Mouse (Mus musculus): ENCODE measurements around the gene Ankrd17.

- TF ChIP-seq KAT2A (conservative IDR thresholded peaks at IDR 0.05; ENCODE audit: low read depth, low read length) (no peak), CTCF (IDR thresholded peaks at IDR 0.05 in 2 of 3, conservative IDR thresholded peaks at IDR 0.05 in 1 of 3; ENCODE audit: control insufficient read depth in 1 of 3, insufficient read depth in 1 of 3, low read depth in 2 of 3, low read length in 3 of 3, poor library complexity in 1 of 3, severe bottlenecking in 1 of 3) (no peak), UBTF (IDR thresholded peaks at IDR 0.05; ENCODE audit: borderline replicate concordance, insufficient read depth, low read depth, low read length) (no peak), POLR2A (IDR thresholded peaks at IDR 0.05; ENCODE audit: control insufficient read depth in 1 of 2, insufficient read depth in 1 of 2, low read depth in 1 of 2, low read length in 2 of 2, poor library complexity in 1 of 2) (no peak), RAD21 (IDR thresholded peaks at IDR 0.05; ENCODE audit: low read depth, low read length) (no peak), RCOR1 (IDR thresholded peaks at IDR 0.05; ENCODE audit: low read depth, low read length) (no peak), TBP (IDR thresholded peaks at IDR 0.05; ENCODE audit: low read depth, low read length) (no peak), TCF12 (IDR thresholded peaks at IDR 0.05; ENCODE audit: low read depth, low read length) (no peak), CHD1 (IDR thresholded peaks at IDR 0.05; ENCODE audit: low read depth, low read length) (no peak), MAX (IDR thresholded peaks at IDR 0.05; ENCODE audit: low read length) (no peak), NRF1 (IDR thresholded peaks at IDR 0.05; ENCODE audit: insufficient read depth, low read depth, low read length, poor library complexity, severe bottlenecking) (no peak), EP300 (IDR thresholded peaks at IDR 0.05; ENCODE audit: low read depth in 1 of 2, low read length in 2 of 2) (no peak)
These were observed 48.5 kb upstream of the Ankrd17 start for GRCm38 (mm10) chr5:90414925-90415295.

Data from MEL (cell line).